Mouse (Mus musculus): Measurements from ENCODE around the gene Taf1a. TPM values are rescaled to one million over a fixed set of nuclear protein-coding genes. Genes with fewer than 3 reads are reported as not detected.
"Not testable (repeated sequence)": the region's sequence is repeated elsewhere in the genome, so short reads cannot be mapped to it uniquely, and the experiment has no call there.

Gene Taf1a
- polyA plus RNA-seq, 1 experiment = 26.4 TPM

DNA sequence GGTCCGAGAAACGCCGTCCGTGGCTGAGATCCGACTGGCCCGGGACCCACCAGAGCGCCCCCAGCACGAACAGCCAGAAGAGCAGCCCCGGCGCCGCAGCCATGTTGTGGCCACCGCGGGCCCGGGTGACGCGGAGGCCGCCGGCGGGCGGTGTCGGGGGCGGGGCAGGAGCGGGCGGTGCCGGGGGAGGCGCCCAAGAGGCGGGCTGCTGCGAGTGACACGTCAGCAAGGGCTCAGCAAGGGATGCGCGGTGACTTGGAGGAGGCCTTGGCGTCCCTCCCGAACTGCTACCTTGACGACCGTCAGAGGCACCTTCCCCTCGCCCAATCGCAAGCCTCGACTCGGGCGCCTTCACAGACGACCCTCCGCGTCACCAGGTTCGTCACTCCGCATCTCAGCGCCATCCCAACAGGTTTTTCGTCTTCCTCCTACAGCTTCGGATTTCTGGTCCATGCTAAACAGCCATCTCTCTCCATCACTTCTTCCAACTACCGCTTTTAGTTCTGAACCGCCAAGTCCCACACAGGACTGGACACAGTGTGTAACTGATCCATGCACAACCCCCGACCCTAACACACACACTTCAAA lies 19.3 kb upstream of the Taf1a start, which contains the start of gene Mia3:
Gene Mia3 (minus strand): TSS at position 127 of the 588 bp plus-strand sequence.
- H3K4me3 ChIP-seq (ENCODE audit: low read depth, low read length) = peak within 1 kb of the TSS; percentile 86
- H3K36me3 ChIP-seq (ENCODE audit: control insufficient read depth, insufficient read depth, low read length, poor library complexity, severe bottlenecking) = no peaks in the 10 kb centered on the region; the same call in 1 of the 2 replicates
- peak within 1 kb of the TSS; percentile 92 for H3K9ac ChIP-seq (ENCODE audit: low read depth, poor library complexity, severe bottlenecking)
- no peak for TF ChIP-seq CTCF (IDR thresholded peaks at IDR 0.05; ENCODE audit: low read depth, low read length)
- peak; percentile 11 for TF ChIP-seq POLR2A (IDR thresholded peaks at IDR 0.05; ENCODE audit: insufficient read depth, low read length)
- TF ChIP-seq EP300 (IDR thresholded peaks at IDR 0.05; ENCODE audit: insufficient read depth, low read depth, low read length) = no peak
- H3K9me3 ChIP-seq (replicated peaks; ENCODE audit: control insufficient read depth, insufficient read depth, low read length, poor library complexity, severe bottlenecking) = no peaks in the 10 kb centered on the region
- no peaks in the 10 kb centered on the region for H3K27me3 ChIP-seq (ENCODE audit: control insufficient read depth, insufficient read depth, low read length, poor library complexity, severe bottlenecking)
- no peak within 1 kb of the TSS for H3K27ac ChIP-seq (ENCODE audit: insufficient read depth, low read length)
- H3K4me1 ChIP-seq (ENCODE audit: control insufficient read depth, insufficient read depth, low read length) = no peaks in the 10 kb centered on the region

- Histone ChIP-seq H3K4me3 (ENCODE audit: low read depth, low read length) (no peak overlapping the region), H3K27ac (ENCODE audit: insufficient read depth, low read length) (no peak overlapping the region), H3K9me3 (replicated peaks; ENCODE audit: control insufficient read depth, insufficient read depth, low read length, poor library complexity, severe bottlenecking) (no peaks in the 10 kb centered on the region), H3K4me1 (ENCODE audit: control insufficient read depth, insufficient read depth, low read length) (no peaks in the 10 kb centered on the region), H3K27me3 (ENCODE audit: control insufficient read depth, insufficient read depth, low read length, poor library complexity, severe bottlenecking) (no peaks in the 10 kb centered on the region), H3K9ac (ENCODE audit: low read depth, poor library complexity, severe bottlenecking) (no peak overlapping the region), H3K36me3 (ENCODE audit: control insufficient read depth, insufficient read depth, low read length, poor library complexity, severe bottlenecking) (no peaks in the 10 kb centered on the region)
- TF ChIP-seq EP300 (IDR thresholded peaks at IDR 0.05; ENCODE audit: insufficient read depth, low read depth, low read length) = no peak
- no peak for TF ChIP-seq POLR2A (IDR thresholded peaks at IDR 0.05; ENCODE audit: insufficient read depth, low read length)
- no peak for TF ChIP-seq CTCF (IDR thresholded peaks at IDR 0.05; ENCODE audit: low read depth, low read length)
These were observed 14.1 kb upstream of the Taf1a start for GRCm38 (mm10) chr1:183374728-183375127.

GRCm38 (mm10) chr1:183377045-183377444 lies 11.7 kb upstream of the Taf1a start:
- TF ChIP-seq EP300 (IDR thresholded peaks at IDR 0.05; ENCODE audit: insufficient read depth, low read depth, low read length) (no peak), POLR2A (IDR thresholded peaks at IDR 0.05; ENCODE audit: insufficient read depth, low read length) (no peak), CTCF (IDR thresholded peaks at IDR 0.05; ENCODE audit: low read depth, low read length) (no peak)
- no peak overlapping the region for H3K27ac ChIP-seq (ENCODE audit: insufficient read depth, low read length)

DNA sequence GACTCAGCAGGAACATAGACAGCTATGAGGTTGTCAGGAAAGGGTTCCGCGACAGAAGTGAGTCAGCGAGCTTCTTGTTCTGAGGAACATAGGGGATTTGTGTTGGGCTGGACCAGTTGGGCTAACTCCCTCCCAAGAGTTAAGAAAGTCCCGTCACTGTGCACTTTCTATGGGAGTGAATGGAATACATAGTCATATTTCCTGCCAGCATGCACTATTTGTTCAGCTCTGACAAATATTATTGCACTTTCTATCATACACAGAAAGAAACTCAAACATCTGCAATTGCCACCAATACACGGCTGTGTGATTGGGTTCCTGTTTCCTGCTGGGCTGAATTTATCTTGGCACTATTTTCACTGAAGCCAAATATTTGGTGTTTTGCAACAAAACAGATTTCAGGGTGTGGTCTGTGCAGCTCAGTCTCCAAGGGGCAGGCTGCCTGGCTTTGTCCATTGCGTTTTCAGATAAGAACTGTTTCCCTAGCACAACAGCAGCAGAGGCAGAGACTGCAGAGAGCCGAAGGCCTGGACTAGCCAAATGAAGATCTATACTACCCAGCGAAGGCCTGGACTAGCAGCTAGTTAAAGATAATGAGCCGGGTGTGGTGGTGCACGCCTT lies 10.3 kb upstream of the Taf1a start:
- H3K36me3 ChIP-seq (ENCODE audit: control insufficient read depth, insufficient read depth, low read length, poor library complexity, severe bottlenecking) = no peaks in the 10 kb centered on the region
- H3K9me3 ChIP-seq (replicated peaks; ENCODE audit: control insufficient read depth, insufficient read depth, low read length, poor library complexity, severe bottlenecking) = no peaks in the 10 kb centered on the region
- H3K4me3 ChIP-seq (ENCODE audit: low read depth, low read length) = no peak overlapping the region
- H3K27ac ChIP-seq (ENCODE audit: insufficient read depth, low read length) = peak overlapping the region; percentile 69; the same call in 1 of the 2 replicates
- H3K9ac ChIP-seq (ENCODE audit: low read depth, poor library complexity, severe bottlenecking) = no peak overlapping the region
- H3K4me1 ChIP-seq (ENCODE audit: control insufficient read depth, insufficient read depth, low read length) = no peaks in the 10 kb centered on the region
- TF ChIP-seq EP300 (IDR thresholded peaks at IDR 0.05; ENCODE audit: insufficient read depth, low read depth, low read length) (no peak), POLR2A (IDR thresholded peaks at IDR 0.05; ENCODE audit: insufficient read depth, low read length) (no peak), CTCF (IDR thresholded peaks at IDR 0.05; ENCODE audit: low read depth, low read length) (no peak)
- no peaks in the 10 kb centered on the region for H3K27me3 ChIP-seq (ENCODE audit: control insufficient read depth, insufficient read depth, low read length, poor library complexity, severe bottlenecking)

More at GRCm38 (mm10) chr1:183377045-183377444, 11.7 kb upstream of the Taf1a start:
- Histone ChIP-seq H3K4me1 (ENCODE audit: control insufficient read depth, insufficient read depth, low read length) (no peaks in the 10 kb centered on the region), H3K36me3 (ENCODE audit: control insufficient read depth, insufficient read depth, low read length, poor library complexity, severe bottlenecking) (no peaks in the 10 kb centered on the region), H3K27me3 (ENCODE audit: control insufficient read depth, insufficient read depth, low read length, poor library complexity, severe bottlenecking) (no peaks in the 10 kb centered on the region), H3K9me3 (replicated peaks; ENCODE audit: control insufficient read depth, insufficient read depth, low read length, poor library complexity, severe bottlenecking) (no peaks in the 10 kb centered on the region), H3K9ac (ENCODE audit: low read depth, poor library complexity, severe bottlenecking) (no peak overlapping the region), H3K4me3 (ENCODE audit: low read depth, low read length) (no peak overlapping the region)

- H3K9me3 ChIP-seq (replicated peaks; ENCODE audit: control insufficient read depth, insufficient read depth, low read length, poor library complexity, severe bottlenecking); H3K9ac ChIP-seq (ENCODE audit: low read depth, poor library complexity, severe bottlenecking); H3K36me3 ChIP-seq (ENCODE audit: control insufficient read depth, insufficient read depth, low read length, poor library complexity, severe bottlenecking); H3K4me3 ChIP-seq (ENCODE audit: low read depth, low read length); H3K4me1 ChIP-seq (ENCODE audit: control insufficient read depth, insufficient read depth, low read length); H3K27me3 ChIP-seq (ENCODE audit: control insufficient read depth, insufficient read depth, low read length, poor library complexity, severe bottlenecking): not testable (repeated sequence)
- peak overlapping the region; percentile 69 for H3K27ac ChIP-seq (ENCODE audit: insufficient read depth, low read length)
These were observed 9.4 kb upstream of the Taf1a start for GRCm38 (mm10) chr1:183379376-183379775.

- TF ChIP-seq POLR2A (IDR thresholded peaks at IDR 0.05; ENCODE audit: insufficient read depth, low read length) (no peak), CTCF (IDR thresholded peaks at IDR 0.05; ENCODE audit: low read depth, low read length) (no peak), EP300 (IDR thresholded peaks at IDR 0.05; ENCODE audit: insufficient read depth, low read depth, low read length) (no peak)
- Histone ChIP-seq H3K4me3 (ENCODE audit: low read depth, low read length) (no peak overlapping the region), H3K36me3 (ENCODE audit: control insufficient read depth, insufficient read depth, low read length, poor library complexity, severe bottlenecking) (no peaks in the 10 kb centered on the region), H3K9me3 (replicated peaks; ENCODE audit: control insufficient read depth, insufficient read depth, low read length, poor library complexity, severe bottlenecking) (no peaks in the 10 kb centered on the region), H3K9ac (ENCODE audit: low read depth, poor library complexity, severe bottlenecking) (no peak overlapping the region), H3K27me3 (ENCODE audit: control insufficient read depth, insufficient read depth, low read length, poor library complexity, severe bottlenecking) (no peaks in the 10 kb centered on the region), H3K4me1 (ENCODE audit: control insufficient read depth, insufficient read depth, low read length) (no peaks in the 10 kb centered on the region), H3K27ac (ENCODE audit: insufficient read depth, low read length) (no peak overlapping the region)
These were observed 7.0 kb upstream of the Taf1a start for GRCm38 (mm10) chr1:183381816-183382215.

Measured in ES-Bruce4 (cell line).